Mouse (Mus musculus): ENCODE data around the gene Fam198b. TPM values are rescaled to one million over a fixed set of nuclear protein-coding genes. Genes with fewer than 3 reads are reported as not detected.

The Fam198b gene
- 5.2 and 8.9 TPM in 2 replicates for polyA plus RNA-seq (2015; fragmentation: Nextera tagmentation; extraction: Ambion mirVana)

GRCm38 (mm10) chr3:79884305-79884704, at the start of gene Fam198b:
Gene Fam198b (plus strand): TSS chr3:79884533.
- 54% methylated on average over 5 of the region's 5 CpGs for WGBS
- H3K4me2 ChIP-seq, result peak within 1 kb of the TSS; percentile 49
- ATAC-seq (ENCODE audit: low FRiP score), result no peak; the same call in 1 of the 2 replicates

DNA sequence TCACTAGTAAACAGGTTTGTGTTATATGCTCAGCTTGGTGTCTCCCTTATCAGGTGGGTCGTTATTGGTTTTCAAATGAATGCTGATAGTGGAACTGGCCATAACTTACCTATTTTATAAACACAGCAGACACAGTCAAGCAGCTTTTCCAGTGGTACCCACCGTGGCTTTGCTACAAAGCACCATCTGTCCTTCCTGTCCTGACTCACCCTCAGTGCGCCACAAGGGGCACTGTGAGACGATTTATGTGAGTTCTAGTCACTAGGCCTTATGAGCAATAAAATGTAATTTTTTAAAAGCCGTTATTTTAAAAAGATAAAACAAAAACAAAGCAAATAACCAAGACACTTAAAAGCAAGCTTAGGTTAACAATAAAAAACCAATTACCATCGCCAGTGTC, 45.6 kb upstream of the Fam198b start:
- no peak for ATAC-seq (ENCODE audit: low FRiP score)
- Histone ChIP-seq H3K4me1 (peaks cover 11% of the 10 kb centered on the region), H3K27me3 (replicated peaks) (no peaks in the 10 kb centered on the region), H3K36me3 (no peaks in the 10 kb centered on the region), H3K9ac (replicated peaks) (no peak overlapping the region), H3K4me2 (no peak overlapping the region), H3K4me3 (replicated peaks) (no peak overlapping the region), H3K9me3 (replicated peaks) (no peaks in the 10 kb centered on the region), H3K27ac (replicated peaks) (no peak overlapping the region)
- 49% methylated on average over 6 of the region's 6 CpGs for WGBS

More at GRCm38 (mm10) chr3:79884305-79884704, at the start of gene Fam198b:
- Histone ChIP-seq H3K36me3 (no peaks in the 10 kb centered on the region), H3K4me3 (replicated peaks) (peak within 1 kb of the TSS; percentile 15; the same call in 1 of the 2 replicates), H3K9ac (replicated peaks) (no peak within 1 kb of the TSS), H3K27me3 (replicated peaks) (no peaks in the 10 kb centered on the region), H3K4me1 (peaks cover 20% of the 10 kb centered on the region), H3K27ac (replicated peaks) (no peak within 1 kb of the TSS), H3K9me3 (replicated peaks) (no peaks in the 10 kb centered on the region)

DNA sequence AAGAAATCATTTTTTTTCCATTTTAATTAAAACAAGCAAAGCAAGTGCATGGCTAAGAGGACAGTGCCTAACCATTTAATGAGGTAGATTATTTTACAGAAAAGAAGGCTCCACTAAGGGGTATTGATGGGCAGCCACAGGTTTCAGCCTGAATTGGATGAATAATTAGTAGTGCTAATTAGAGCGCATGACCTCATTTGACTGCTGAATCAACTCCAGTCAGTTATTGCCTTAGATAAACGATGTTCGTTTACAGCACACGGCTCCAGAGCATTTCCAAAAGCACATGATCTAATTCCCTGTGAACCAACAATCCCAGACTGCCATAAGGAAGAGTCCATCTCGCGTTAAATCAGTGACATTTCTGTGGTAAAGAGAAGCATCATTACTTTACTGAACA, 42.9 kb upstream of the Fam198b start:
- peaks cover 11% of the 10 kb centered on the region for H3K4me1 ChIP-seq
- no peaks in the 10 kb centered on the region for H3K27me3 ChIP-seq (replicated peaks)
- H3K36me3 ChIP-seq, result no peaks in the 10 kb centered on the region
- H3K4me3 ChIP-seq (replicated peaks), result peak overlapping the region; percentile 50; the same call in 1 of the 2 replicates
- H3K27ac ChIP-seq (replicated peaks), result no peak overlapping the region
- ATAC-seq (ENCODE audit: low FRiP score), result peak; percentile 34; the same call in 1 of the 2 replicates
- peak overlapping the region; percentile 86 for H3K4me2 ChIP-seq
- WGBS, result 39% methylated on average over 6 of the region's 6 CpGs
- no peak overlapping the region for H3K9ac ChIP-seq (replicated peaks)
- H3K9me3 ChIP-seq (replicated peaks), result no peaks in the 10 kb centered on the region

- Histone ChIP-seq H3K36me3 (no peaks in the 10 kb centered on the region), H3K4me3 (replicated peaks) (peak overlapping the region; percentile 50), H3K9ac (replicated peaks) (peak overlapping the region; percentile 37), H3K4me1 (peaks cover 11% of the 10 kb centered on the region), H3K4me2 (peak overlapping the region; percentile 86), H3K9me3 (replicated peaks) (no peaks in the 10 kb centered on the region), H3K27ac (replicated peaks) (no peak overlapping the region), H3K27me3 (replicated peaks) (no peaks in the 10 kb centered on the region)
- WGBS, result 8% methylated on average over 12 of the region's 12 CpGs
- ATAC-seq (ENCODE audit: low FRiP score), result peak; percentile 38; the same call in 1 of the 2 replicates
Observed at GRCm38 (mm10) chr3:79842165-79842564, 42.2 kb upstream of the Fam198b start.

- peak overlapping the region; percentile 86 for H3K4me2 ChIP-seq
- H3K4me3 ChIP-seq (replicated peaks), result peak overlapping the region; percentile 50
- peaks cover 11% of the 10 kb centered on the region for H3K4me1 ChIP-seq
- no peaks in the 10 kb centered on the region for H3K36me3 ChIP-seq
- no peaks in the 10 kb centered on the region for H3K9me3 ChIP-seq (replicated peaks)
- peak overlapping the region; percentile 44; the same call in 1 of the 2 replicates for H3K9ac ChIP-seq (replicated peaks)
- no peak overlapping the region for H3K27ac ChIP-seq (replicated peaks)
- no peaks in the 10 kb centered on the region for H3K27me3 ChIP-seq (replicated peaks)
- WGBS, result under 1% methylated on average over 19 of the region's 19 CpGs
- ATAC-seq (ENCODE audit: low FRiP score), result peak; percentile 67
Observed at GRCm38 (mm10) chr3:79842616-79843016, 41.7 kb upstream of the Fam198b start.

DNA sequence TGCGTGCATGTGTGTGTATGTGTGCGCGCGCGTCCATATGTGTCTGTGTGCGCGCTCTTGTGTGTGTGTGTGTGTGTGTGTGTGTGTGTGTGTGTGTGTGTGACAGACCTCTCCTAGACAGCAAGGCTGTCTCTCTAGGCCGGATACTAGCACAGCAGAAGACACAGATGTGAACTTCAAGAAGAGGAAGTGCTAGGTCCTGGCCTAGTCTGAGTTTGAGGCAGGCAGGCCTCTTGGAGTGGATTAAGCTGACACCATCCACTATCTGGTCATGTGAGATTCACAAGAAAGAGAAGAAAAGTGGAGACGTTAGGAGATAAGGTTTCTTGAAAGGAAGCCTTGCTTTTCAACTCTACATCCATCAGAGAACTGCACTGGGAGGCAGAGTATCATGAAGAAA, 40.3 kb upstream of the Fam198b start:
- H3K4me3 ChIP-seq (replicated peaks), result no peak overlapping the region
- H3K27me3 ChIP-seq (replicated peaks), result 0 out of 2 replicates have a peak, but pooled peaks cover 2% of the 10 kb centered on the region
- 92% methylated on average over 9 of the region's 9 CpGs for WGBS
- H3K9ac ChIP-seq (replicated peaks), result no peak overlapping the region
- H3K4me1 ChIP-seq, result peaks cover 11% of the 10 kb centered on the region
- no peak for ATAC-seq (ENCODE audit: low FRiP score)
- H3K9me3 ChIP-seq (replicated peaks), result no peaks in the 10 kb centered on the region
- H3K36me3 ChIP-seq, result no peaks in the 10 kb centered on the region
- no peak overlapping the region for H3K4me2 ChIP-seq
- no peak overlapping the region for H3K27ac ChIP-seq (replicated peaks)

DNA sequence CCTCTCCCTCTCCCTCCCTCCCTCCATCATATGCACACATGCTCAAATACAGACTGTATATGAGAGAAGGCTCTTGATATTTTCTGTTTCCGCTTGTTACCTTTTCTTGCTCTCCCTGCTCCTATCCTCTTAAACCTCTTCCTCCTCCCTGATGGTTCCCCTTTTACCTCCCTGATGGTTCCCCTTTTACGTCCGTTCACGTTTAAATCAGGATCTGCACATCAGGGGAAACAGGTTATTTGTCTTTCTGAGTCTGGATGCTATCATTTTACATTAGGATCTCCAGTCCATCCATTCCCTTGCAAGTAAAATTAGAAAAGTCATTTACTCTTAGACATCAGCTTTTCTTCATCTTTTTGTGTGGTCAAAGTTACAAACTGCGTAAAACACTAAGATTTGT, 37.7 kb upstream of the Fam198b start:
- Histone ChIP-seq H3K27ac (replicated peaks) (no peak overlapping the region), H3K9ac (replicated peaks) (no peak overlapping the region), H3K27me3 (replicated peaks) (0 out of 2 replicates have a peak, but pooled peaks cover 2% of the 10 kb centered on the region), H3K4me3 (replicated peaks) (no peak overlapping the region), H3K9me3 (replicated peaks) (no peaks in the 10 kb centered on the region), H3K4me1 (peaks cover 8% of the 10 kb centered on the region), H3K4me2 (no peak overlapping the region), H3K36me3 (no peaks in the 10 kb centered on the region)
- ATAC-seq (ENCODE audit: low FRiP score), result no peak
- 83% methylated on average over 5 of the region's 5 CpGs for WGBS

GRCm38 (mm10) chr3:79848841-79849240, 35.5 kb upstream of the Fam198b start:
- 59% methylated on average over 4 of the region's 4 CpGs for WGBS
- Histone ChIP-seq H3K4me2 (no peak overlapping the region), H3K9ac (replicated peaks) (no peak overlapping the region), H3K9me3 (replicated peaks) (no peaks in the 10 kb centered on the region), H3K36me3 (no peaks in the 10 kb centered on the region), H3K27ac (replicated peaks) (no peak overlapping the region), H3K4me1 (no peaks in the 10 kb centered on the region), H3K27me3 (replicated peaks) (0 out of 2 replicates have a peak, but pooled peaks cover 2% of the 10 kb centered on the region), H3K4me3 (replicated peaks) (no peak overlapping the region)
- no peak for ATAC-seq (ENCODE audit: low FRiP score)

DNA sequence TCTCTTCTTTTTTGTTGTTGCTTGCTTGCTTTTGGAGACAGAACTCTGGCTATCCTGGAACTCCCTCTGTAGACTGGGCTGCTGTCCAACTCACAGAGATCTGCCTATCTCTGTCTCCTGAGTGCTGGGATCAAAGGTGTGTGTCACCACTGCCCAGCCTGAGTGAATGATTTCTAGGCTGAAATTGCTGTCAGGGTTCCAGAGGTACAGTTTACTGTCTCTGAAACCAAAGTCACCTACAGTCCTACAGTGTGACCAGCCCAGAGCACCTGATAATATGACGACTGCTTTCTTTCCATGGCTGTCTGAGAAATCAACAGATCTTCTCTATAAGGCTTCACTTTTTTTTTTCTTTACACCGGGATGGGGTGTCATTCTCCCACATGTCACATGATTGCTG, 34.7 kb upstream of the Fam198b start:
- Histone ChIP-seq H3K27me3 (replicated peaks) (0 out of 2 replicates have a peak, but pooled peaks cover 2% of the 10 kb centered on the region), H3K9ac (replicated peaks) (no peak overlapping the region), H3K9me3 (replicated peaks) (no peaks in the 10 kb centered on the region), H3K4me1 (no peaks in the 10 kb centered on the region), H3K36me3 (no peaks in the 10 kb centered on the region), H3K4me3 (replicated peaks) (no peak overlapping the region), H3K4me2 (no peak overlapping the region), H3K27ac (replicated peaks) (no peak overlapping the region)
- 89% methylated on average over 2 of the region's 2 CpGs for WGBS
- ATAC-seq (ENCODE audit: low FRiP score), result no peak

DNA sequence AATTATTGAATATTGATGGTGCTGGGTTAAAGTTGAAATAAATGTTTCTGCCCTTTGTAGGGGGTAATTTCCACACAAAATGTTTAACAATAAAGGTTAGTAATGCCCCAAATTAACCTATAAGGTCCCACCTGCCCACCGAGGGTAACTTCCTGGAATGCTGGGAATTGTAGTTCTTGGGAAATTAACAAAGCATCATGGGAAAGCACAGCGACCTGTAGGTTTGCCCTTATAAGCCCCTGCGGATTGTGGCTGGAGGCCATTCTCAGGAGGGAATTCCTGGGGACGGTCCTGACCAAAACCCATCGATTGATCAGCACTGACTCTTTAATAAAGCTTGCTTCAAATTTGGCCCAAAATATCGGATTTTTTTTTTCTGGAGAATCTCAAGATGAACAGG, 33.7 kb upstream of the Fam198b start:
- H3K27me3 ChIP-seq (replicated peaks), result 0 out of 2 replicates have a peak, but pooled peaks cover 2% of the 10 kb centered on the region
- no peak overlapping the region for H3K4me2 ChIP-seq
- H3K4me3 ChIP-seq (replicated peaks), result no peak overlapping the region
- H3K4me1 ChIP-seq, result no peaks in the 10 kb centered on the region
- no peak for ATAC-seq (ENCODE audit: low FRiP score)
- no peaks in the 10 kb centered on the region for H3K36me3 ChIP-seq
- no peak overlapping the region for H3K9ac ChIP-seq (replicated peaks)
- H3K9me3 ChIP-seq (replicated peaks), result no peaks in the 10 kb centered on the region
- no peak overlapping the region for H3K27ac ChIP-seq (replicated peaks)
- 51% methylated on average over 6 of the region's 6 CpGs for WGBS

GRCm38 (mm10) chr3:79852108-79852507, 32.2 kb upstream of the Fam198b start:
- no peak for ATAC-seq (ENCODE audit: low FRiP score)
- H3K9me3 ChIP-seq (replicated peaks), result no peaks in the 10 kb centered on the region
- no peak overlapping the region for H3K27ac ChIP-seq (replicated peaks)
- H3K4me2 ChIP-seq, result no peak overlapping the region
- no peaks in the 10 kb centered on the region for H3K36me3 ChIP-seq
- H3K4me3 ChIP-seq (replicated peaks), result no peak overlapping the region
- H3K27me3 ChIP-seq (replicated peaks), result 0 out of 2 replicates have a peak, but pooled peaks cover 2% of the 10 kb centered on the region
- H3K9ac ChIP-seq (replicated peaks), result no peak overlapping the region
- H3K4me1 ChIP-seq, result no peaks in the 10 kb centered on the region
- 89% methylated on average over 3 of the region's 3 CpGs for WGBS

DNA sequence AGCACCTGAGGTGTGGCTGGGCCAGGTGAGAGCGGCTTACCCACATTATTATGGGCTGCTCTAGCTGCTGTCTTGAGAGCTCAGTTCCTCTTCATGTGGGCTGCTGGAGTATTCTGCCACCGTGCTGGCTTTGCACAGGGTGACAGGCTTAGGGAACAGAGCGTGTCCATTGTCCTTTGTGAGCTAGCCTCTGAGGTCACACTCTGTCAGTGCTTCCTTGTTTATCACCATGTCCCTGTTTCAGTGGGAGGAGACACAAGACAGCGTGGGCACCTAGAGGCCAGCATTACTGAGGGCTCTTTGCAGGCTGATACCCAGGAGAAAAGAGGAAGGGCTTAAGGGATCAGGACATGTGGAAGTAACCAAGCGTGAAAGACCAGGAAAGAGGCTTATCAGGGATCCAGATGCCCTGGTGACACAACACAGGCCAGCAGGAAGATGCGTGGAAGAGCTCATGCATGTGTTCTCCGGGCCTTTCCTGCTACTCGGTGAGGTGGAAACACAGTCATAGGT, 31.6 kb upstream of the Fam198b start, which contains the start of gene Tmem144:
Gene Tmem144 (minus strand): TSS at position 120 of the 513 bp plus-strand sequence.
- Histone ChIP-seq H3K9ac (replicated peaks) (no peak within 1 kb of the TSS), H3K27ac (replicated peaks) (no peak within 1 kb of the TSS), H3K4me2 (no peak within 1 kb of the TSS), H3K27me3 (replicated peaks) (0 out of 2 replicates have a peak, but pooled peaks cover 2% of the 10 kb centered on the region), H3K4me3 (replicated peaks) (no peak within 1 kb of the TSS), H3K36me3 (no peaks in the 10 kb centered on the region), H3K9me3 (replicated peaks) (no peaks in the 10 kb centered on the region), H3K4me1 (no peaks in the 10 kb centered on the region)
- no peak for ATAC-seq (ENCODE audit: low FRiP score)
- WGBS, result 64% methylated on average over 8 of the region's 8 CpGs
